In the genomic region with DNA sequence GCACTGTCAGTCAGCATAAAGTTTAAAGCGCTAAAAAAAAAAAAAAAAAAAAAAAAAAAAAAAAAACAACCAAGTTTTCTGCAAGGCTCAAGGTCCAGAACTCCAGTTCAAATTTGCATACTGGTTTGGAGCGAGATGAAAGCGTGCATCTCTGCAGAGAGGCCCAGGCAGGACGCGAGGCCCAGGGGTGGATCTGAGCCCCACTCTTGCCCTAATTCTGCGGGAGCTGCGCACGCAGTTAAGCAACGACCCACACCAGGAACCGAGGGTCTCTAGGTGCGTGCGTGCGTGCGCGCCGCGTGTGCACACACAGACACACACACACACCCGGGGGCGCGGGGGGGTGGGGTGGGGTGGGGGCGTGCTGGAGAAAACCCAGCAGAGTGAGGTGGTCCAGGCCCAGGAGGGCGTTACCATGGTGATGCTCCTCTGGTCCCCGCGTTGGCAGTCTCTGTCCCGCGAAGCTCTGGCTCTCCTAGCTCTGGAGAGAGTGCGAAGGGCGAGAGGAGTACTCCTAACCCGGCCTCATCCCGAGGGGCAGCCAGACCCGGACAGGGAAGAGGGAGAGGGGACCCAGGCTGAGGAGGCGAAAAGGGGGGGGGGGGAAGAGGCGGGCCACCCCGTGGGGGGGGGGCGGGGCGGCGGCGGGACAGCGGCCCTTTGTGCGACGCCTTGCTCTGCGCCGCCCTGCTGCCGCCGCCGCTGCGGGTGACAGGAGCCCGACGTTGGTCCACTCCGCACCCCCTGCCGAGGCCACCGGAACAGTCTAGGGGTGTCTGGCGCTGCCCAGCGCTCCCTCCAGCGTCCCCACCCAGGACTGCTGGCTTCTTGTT, we compare ENCODE assay signal across 8 mouse cellular contexts. TPM values are rescaled to one million over a fixed set of nuclear protein-coding genes. Genes with fewer than 3 reads are reported as not detected.
DNase-seq lines count a peak whose midpoint lies in the region; ATAC-seq and TF ChIP-seq lines count a peak whose summit lies in the region.

TSS of gene D630003M21Rik (minus strand) at position 553 of the 833 bp plus-strand sequence.

- peak within 1 kb of the TSS; percentile 63 for H3K4me2 ChIP-seq in heart, postnatal 0 days (ENCODE audit: low read depth, low read length)
- peak within 1 kb of the TSS; percentile 77 for H3K4me2 ChIP-seq in limb, embryonic 11.5 days (ENCODE audit: low read depth, severe bottlenecking)
- H3K4me2 ChIP-seq in neural tube, embryonic 11.5 days (ENCODE audit: low read depth), result peak within 1 kb of the TSS; percentile 90

- H3K9me3 ChIP-seq in heart, postnatal 0 days (replicated peaks; ENCODE audit: control insufficient read depth, low read length), result no peaks in the 10 kb centered on the region
- H3K9me3 ChIP-seq in limb, embryonic 11.5 days (ENCODE audit: control insufficient read depth, low read length), result no peaks in the 10 kb centered on the region
- H3K9me3 ChIP-seq in neural tube, embryonic 11.5 days (ENCODE audit: control insufficient read depth, low read length), result no peaks in the 10 kb centered on the region

- 2% methylated on average over 48 of the region's 55 CpGs for WGBS in lung, adult 2 months
- 2% methylated on average over 30 of the region's 55 CpGs for WGBS in heart, postnatal 0 days
- under 1% methylated on average over 37 of the region's 55 CpGs for WGBS in limb, embryonic 11.5 days
- under 1% methylated on average over 38 of the region's 55 CpGs for WGBS in neural tube, embryonic 11.5 days

- peak; percentile 39; the same call in 1 of the 2 replicates for ATAC-seq in heart, postnatal 0 days (ENCODE audit: insufficient read depth, low read depth)
- ATAC-seq in limb, embryonic 11.5 days (ENCODE audit: insufficient number of reproducible peaks, low FRiP score, low TSS enrichment, low read depth), result peak; percentile 85
- ATAC-seq in neural tube, embryonic 11.5 days (ENCODE audit: insufficient read depth, low FRiP score, low TSS enrichment), result peak; percentile 73

- no peak within 1 kb of the TSS for H3K27ac ChIP-seq in cortical plate, adult 2 months (ENCODE audit: insufficient read depth, low read length)
- H3K27ac ChIP-seq in heart, postnatal 0 days (ENCODE audit: low read depth), result no peak within 1 kb of the TSS
- H3K27ac ChIP-seq in limb, embryonic 11.5 days (replicated peaks; ENCODE audit: low read depth, low read length), result no peak within 1 kb of the TSS
- peak within 1 kb of the TSS; percentile 39; the same call in 1 of the 2 replicates for H3K27ac ChIP-seq in neural tube, embryonic 11.5 days (ENCODE audit: low read depth, low read length)

- peaks cover 18% of the 10 kb centered on the region for H3K27me3 ChIP-seq in heart, postnatal 0 days (ENCODE audit: control insufficient read depth, insufficient read depth, low read length)
- H3K27me3 ChIP-seq in limb, embryonic 11.5 days (ENCODE audit: control insufficient read depth, insufficient read depth, low read length), result no peaks in the 10 kb centered on the region
- 0 out of 2 replicates have a peak, but pooled peaks cover 2% of the 10 kb centered on the region for H3K27me3 ChIP-seq in neural tube, embryonic 11.5 days (ENCODE audit: control insufficient read depth, insufficient read depth, low read length)

- TF ChIP-seq EP300 in heart, postnatal 0 days (IDR thresholded peaks at IDR 0.05; ENCODE audit: low read depth), result no peak

- TF ChIP-seq POLR2A in lung, adult 2 months (IDR thresholded peaks at IDR 0.05; ENCODE audit: borderline replicate concordance, extremely low read depth, low read depth, low read length), result no peak
- TF ChIP-seq POLR2A in cortical plate, adult 2 months (IDR thresholded peaks at IDR 0.05; ENCODE audit: extremely low read depth, insufficient read depth, low read length), result no peak

- peak within 1 kb of the TSS; percentile 4 for H3K4me3 ChIP-seq in lung, adult 2 months (replicated peaks; ENCODE audit: extremely low read depth, low read depth, low read length)
- H3K4me3 ChIP-seq in cortical plate, adult 2 months (ENCODE audit: insufficient read depth, low read length), result peak within 1 kb of the TSS; percentile 50
- peak within 1 kb of the TSS; percentile 41 for H3K4me3 ChIP-seq in heart, postnatal 0 days (ENCODE audit: low read depth, low read length)
- H3K4me3 ChIP-seq in limb, embryonic 11.5 days (ENCODE audit: low read depth, low read length), result peak within 1 kb of the TSS; percentile 49
- peak within 1 kb of the TSS; percentile 44 for H3K4me3 ChIP-seq in neural tube, embryonic 11.5 days (ENCODE audit: low read depth, low read length)

- 0 out of 2 replicates have a peak, but pooled peaks cover 3% of the 10 kb centered on the region for H3K4me1 ChIP-seq in lung, adult 2 months (ENCODE audit: control insufficient read depth, insufficient read depth, low read length)
- H3K4me1 ChIP-seq in cortical plate, adult 2 months (ENCODE audit: control insufficient read depth, insufficient read depth, low read length), result no peaks in the 10 kb centered on the region
- peaks cover 3% of the 10 kb centered on the region; the same call in 1 of the 2 replicates for H3K4me1 ChIP-seq in heart, postnatal 0 days (ENCODE audit: control insufficient read depth, insufficient read depth)
- peaks cover 5% of the 10 kb centered on the region; the same call in 1 of the 2 replicates for H3K4me1 ChIP-seq in limb, embryonic 11.5 days (ENCODE audit: control insufficient read depth, insufficient read depth, low read length)
- peaks cover 7% of the 10 kb centered on the region; the same call in 1 of the 2 replicates for H3K4me1 ChIP-seq in neural tube, embryonic 11.5 days (ENCODE audit: control insufficient read depth, insufficient read depth, low read length)

- no peak for TF ChIP-seq CTCF in lung, adult 2 months (IDR thresholded peaks at IDR 0.05; ENCODE audit: insufficient read depth, low read length)
- no peak for TF ChIP-seq CTCF in cortical plate, adult 2 months (IDR thresholded peaks at IDR 0.05; ENCODE audit: extremely low read depth, insufficient read depth, low read length)
- TF ChIP-seq CTCF in heart, postnatal 0 days (IDR thresholded peaks at IDR 0.05; ENCODE audit: low read depth), result no peak

- no peaks in the 10 kb centered on the region for H3K36me3 ChIP-seq in heart, postnatal 0 days (replicated peaks; ENCODE audit: control insufficient read depth, insufficient read depth, low read length)
- no peaks in the 10 kb centered on the region for H3K36me3 ChIP-seq in limb, embryonic 11.5 days (ENCODE audit: control insufficient read depth, insufficient read depth, low read length)
- H3K36me3 ChIP-seq in neural tube, embryonic 11.5 days (ENCODE audit: control insufficient read depth, insufficient read depth, low read length), result no peaks in the 10 kb centered on the region

- no peak for DNase-seq in lung, adult 2 months
- no peak for DNase-seq in lung, postnatal 14 days
- no peak for DNase-seq in heart, postnatal 0 days (ENCODE audit: low spot score)
- peak; percentile 68 for DNase-seq in limb, embryonic 11.5 days (ENCODE audit: low spot score)
- peak; percentile 66 for DNase-seq in neural tube, embryonic 11.5 days (ENCODE audit: low spot score)
- DNase-seq in thymus, postnatal 0 days (ENCODE audit: low spot score), result no peak
- no peak for DNase-seq in urinary bladder, postnatal 10 days (ENCODE audit: low spot score)

- peak within 1 kb of the TSS; percentile 14; the same call in 1 of the 2 replicates for H3K9ac ChIP-seq in heart, postnatal 0 days (replicated peaks; ENCODE audit: low read depth, low read length)
- peak within 1 kb of the TSS; percentile 66 for H3K9ac ChIP-seq in limb, embryonic 11.5 days (ENCODE audit: low read length)
- H3K9ac ChIP-seq in neural tube, embryonic 11.5 days (ENCODE audit: low read length), result peak within 1 kb of the TSS; percentile 67

RNA-seq across cellular contexts. Expression of gene D630003M21Rik, which starts in this region (rescaled TPM):
- polyA plus RNA-seq in lung, adult 2 months (2012; rRNA removed), result 1.9 and 2.0 TPM in 2 replicates
- polyA plus RNA-seq in cortical plate, adult 2 months (2012; rRNA removed), result 3.9 and 4.3 TPM in 2 replicates
- 2.0 and 2.4 TPM in 2 replicates for total RNA-seq in heart, postnatal 0 days (2014; rRNA removed; ENCODE audit: low replicate concordance)
- polyA plus RNA-seq in heart, postnatal 0 days (2015; fragmentation: Nextera tagmentation; extraction: Ambion mirVana), result 2.1 and 2.5 TPM in 2 replicates
- polyA plus RNA-seq in limb, embryonic 11.5 days (2014; fragmentation: Nextera tagmentation; extraction: Ambion mirVana), result 2.3 and 3.2 TPM in 2 replicates
- 3.6 and 4.1 TPM in 2 replicates for polyA plus RNA-seq in neural tube, embryonic 11.5 days (2014; fragmentation: Nextera tagmentation; extraction: Ambion mirVana)
- 0.35 and 0.47 TPM in 2 replicates for polyA plus RNA-seq in thymus, postnatal 0 days (2015; fragmentation: Nextera tagmentation; extraction: Ambion mirVana)

Comparison
In these comparisons a context has a peak if more than half of its experiments do, and no peak if none do; other contexts are left out.
1. DNase-seq: peak in limb, embryonic 11.5 days (single experiment) and neural tube, embryonic 11.5 days (single experiment); none in lung, adult 2 months (single experiment), lung, postnatal 14 days (single experiment), heart, postnatal 0 days (single experiment), thymus, postnatal 0 days (single experiment) and urinary bladder, postnatal 10 days (single experiment).
2. H3K9ac ChIP-seq: peak in every context shown above with its lines; median percentile 67 in neural tube, embryonic 11.5 days; 66 in limb, embryonic 11.5 days; 14 in heart, postnatal 0 days.
3. Peak in every context shown above with its lines, with median percentiles within 50 percentile points of each other: H3K4me3 ChIP-seq, ATAC-seq and H3K4me2 ChIP-seq.